In the genomic region with DNA sequence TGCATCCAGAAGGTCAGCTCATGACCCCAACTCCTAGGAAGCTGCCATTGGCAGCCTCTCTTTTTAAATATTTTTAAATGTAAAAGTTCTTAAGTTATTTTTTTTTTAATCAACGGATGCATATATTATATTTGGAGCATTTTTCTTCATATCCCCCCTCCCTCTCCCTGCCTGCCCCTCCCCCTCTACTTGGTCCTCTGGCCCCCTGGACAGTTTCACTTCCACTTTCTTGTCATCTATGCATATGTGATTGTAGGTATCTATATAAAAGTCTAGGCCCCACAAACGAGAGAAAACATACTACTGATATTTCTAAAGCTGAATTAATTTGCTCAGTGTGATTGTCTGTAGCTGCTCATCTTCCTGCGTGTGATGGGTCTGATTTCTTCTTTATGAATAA, we compare ENCODE assay signal across 16 mouse cellular contexts. TPM values are rescaled to one million over a fixed set of nuclear protein-coding genes. Genes with fewer than 3 reads are reported as not detected.
"Had no signal": no experiment of that assay in that cellular context is flagged by ENCODE, and none has a peak within 500 bp of the region (broad histone marks: within the 10 kb centered on the region; RNA-seq: fewer than 3 reads in every experiment).

No protein-coding gene starts in this region.

- H3K4me2 ChIP-seq: lung, embryonic 14.5 days; midbrain, embryonic 12.5 days; neural tube, embryonic 13.5 days; neural tube, embryonic 15.5 days had no signal

- DNase-seq: lung, adult 18-20 months; lung, embryonic 14.5 days; lung, postnatal 10 days; lung, postnatal 4 days; midbrain, embryonic 14.5 days; right cerebral cortex, postnatal 14 days; thymus, adult 18-20 months; thymus, postnatal 14 days; thymus, postnatal 36 days had no signal

- H3K27ac ChIP-seq: liver, embryonic 14.5 days; midbrain, embryonic 10.5 days; midbrain, embryonic 12.5 days; neural tube, embryonic 13.5 days; neural tube, embryonic 15.5 days had no signal

- H3K9ac ChIP-seq: liver, embryonic 14.5 days; lung, embryonic 14.5 days; midbrain, embryonic 12.5 days; neural tube, embryonic 13.5 days; neural tube, embryonic 15.5 days had no signal

- ATAC-seq: midbrain, embryonic 16.5 days had no signal

- H3K9me3 ChIP-seq: midbrain, embryonic 10.5 days; midbrain, embryonic 12.5 days; neural tube, embryonic 13.5 days; neural tube, embryonic 15.5 days had no signal

- H3K4me3 ChIP-seq: midbrain, embryonic 10.5 days; midbrain, embryonic 12.5 days; myocyte; neural tube, embryonic 13.5 days; neural tube, embryonic 15.5 days had no signal

- H3K36me3 ChIP-seq: midbrain, embryonic 10.5 days; midbrain, embryonic 12.5 days; neural tube, embryonic 13.5 days; neural tube, embryonic 15.5 days had no signal

RNA-seq across cellular contexts. Expression of gene Runx3, which starts 4.7 kb away (rescaled TPM):
- polyA plus RNA-seq: midbrain, embryonic 12.5 days; midbrain, embryonic 14.5 days; midbrain, embryonic 16.5 days had no signal
